ENCODE assay signal across 7 mouse cellular contexts in genomic region chr17:15829198-15830170, GRCm38 (mm10). TPM values are rescaled to one million over a fixed set of nuclear protein-coding genes. Genes with fewer than 3 reads are reported as not detected.
A peak's percentile ranks its signal among the peaks of the same experiment; 100 is the strongest.
DNase-seq lines count a peak whose midpoint lies in the region; ATAC-seq and TF ChIP-seq lines count a peak whose summit lies in the region.

No protein-coding gene starts in this region.

- no peak overlapping the region for H3K27ac ChIP-seq in thymus, adult 2 months (ENCODE audit: control insufficient read depth, insufficient read depth, low read length)
- H3K27ac ChIP-seq in forebrain, embryonic 13.5 days, result peak overlapping the region; percentile 88
- peak overlapping the region; percentile 96 for H3K27ac ChIP-seq in hindbrain, embryonic 11.5 days (ENCODE audit: low read depth, low read length)
- H3K27ac ChIP-seq in midbrain, embryonic 12.5 days (replicated peaks), result peak overlapping the region; percentile 94

- H3K4me1 ChIP-seq in thymus, adult 2 months (replicated peaks; ENCODE audit: control insufficient read depth, insufficient read depth, low read length), result peaks cover 21% of the 10 kb centered on the region
- H3K4me1 ChIP-seq in forebrain, embryonic 13.5 days, result peaks cover 46% of the 10 kb centered on the region
- H3K4me1 ChIP-seq in hindbrain, embryonic 11.5 days (replicated peaks; ENCODE audit: control insufficient read depth, insufficient read depth, low read length), result 0 out of 2 replicates have a peak, but pooled peaks cover 3% of the 10 kb centered on the region
- H3K4me1 ChIP-seq in midbrain, embryonic 12.5 days, result peaks cover 35% of the 10 kb centered on the region

- H3K4me2 ChIP-seq in forebrain, embryonic 13.5 days, result peak overlapping the region; percentile 85
- H3K4me2 ChIP-seq in hindbrain, embryonic 11.5 days (replicated peaks; ENCODE audit: low read depth, low read length), result peak overlapping the region; percentile 74
- peak overlapping the region; percentile 77 for H3K4me2 ChIP-seq in midbrain, embryonic 12.5 days (replicated peaks)

- DNase-seq in thymus, adult 2 months, result no peak
- DNase-seq in thymus, postnatal 0 days (ENCODE audit: low spot score), result no peak
- DNase-seq in hindbrain, embryonic 11.5 days (ENCODE audit: low spot score), result peak; percentile 65
- DNase-seq in layer of hippocampus, adult 8-10 months (ENCODE audit: low spot score in 2 of 2), result no peak
- DNase-seq in c-Kit-positive CD71-positive TER-119-positive erythroid progenitor cells, embryonic 14.5 days (ENCODE audit: low spot score), result no peak

- H3K4me3 ChIP-seq in thymus, adult 2 months (ENCODE audit: control insufficient read depth, insufficient read depth, low read length), result peak overlapping the region; percentile 42; the same call in 1 of the 2 replicates
- H3K4me3 ChIP-seq in forebrain, embryonic 13.5 days, result peak overlapping the region; percentile 70
- peak overlapping the region; percentile 64 for H3K4me3 ChIP-seq in hindbrain, embryonic 11.5 days (ENCODE audit: low read depth, low read length)
- peak overlapping the region; percentile 70 for H3K4me3 ChIP-seq in midbrain, embryonic 12.5 days

- ATAC-seq in forebrain, embryonic 13.5 days, result no peak
- no peak for ATAC-seq in hindbrain, embryonic 11.5 days (ENCODE audit: low FRiP score)
- ATAC-seq in midbrain, embryonic 12.5 days (ENCODE audit: low FRiP score, low read depth), result no peak

- H3K27me3 ChIP-seq in thymus, adult 2 months (ENCODE audit: control insufficient read depth, insufficient read depth, low read length), result peaks cover 16% of the 10 kb centered on the region
- H3K27me3 ChIP-seq in forebrain, embryonic 13.5 days, result no peaks in the 10 kb centered on the region
- H3K27me3 ChIP-seq in hindbrain, embryonic 11.5 days (ENCODE audit: control insufficient read depth, insufficient read depth, low read length), result no peaks in the 10 kb centered on the region
- H3K27me3 ChIP-seq in midbrain, embryonic 12.5 days, result no peaks in the 10 kb centered on the region

- no peak for TF ChIP-seq CTCF in thymus, adult 2 months (IDR thresholded peaks at IDR 0.05; ENCODE audit: borderline replicate concordance, control insufficient read depth, extremely low read depth, insufficient read depth, low read length, poor library complexity)

- TF ChIP-seq POLR2A in thymus, adult 2 months (IDR thresholded peaks at IDR 0.05; ENCODE audit: control insufficient read depth, extremely low read depth, insufficient read depth, low read length, poor library complexity), result no peak

- no peaks in the 10 kb centered on the region for H3K9me3 ChIP-seq in forebrain, embryonic 13.5 days (replicated peaks)
- no peaks in the 10 kb centered on the region for H3K9me3 ChIP-seq in hindbrain, embryonic 11.5 days (ENCODE audit: control insufficient read depth, low read length)
- H3K9me3 ChIP-seq in midbrain, embryonic 12.5 days, result no peaks in the 10 kb centered on the region

- WGBS in thymus, adult 2 months, result 5% methylated on average over 20 of the region's 20 CpGs
- WGBS in forebrain, embryonic 13.5 days, result 1% methylated on average over 20 of the region's 20 CpGs
- WGBS in hindbrain, embryonic 11.5 days, result 1% methylated on average over 20 of the region's 20 CpGs
- WGBS in midbrain, embryonic 12.5 days, result under 1% methylated on average over 20 of the region's 20 CpGs

- H3K9ac ChIP-seq in forebrain, embryonic 13.5 days, result peak overlapping the region; percentile 86
- H3K9ac ChIP-seq in hindbrain, embryonic 11.5 days (ENCODE audit: low read depth, low read length), result peak overlapping the region; percentile 91
- peak overlapping the region; percentile 84 for H3K9ac ChIP-seq in midbrain, embryonic 12.5 days (replicated peaks)

- no peaks in the 10 kb centered on the region for H3K36me3 ChIP-seq in thymus, adult 2 months (ENCODE audit: control insufficient read depth, insufficient read depth, low read length)
- no peaks in the 10 kb centered on the region for H3K36me3 ChIP-seq in forebrain, embryonic 13.5 days (ENCODE audit: poor library complexity, severe bottlenecking)
- no peaks in the 10 kb centered on the region for H3K36me3 ChIP-seq in hindbrain, embryonic 11.5 days (ENCODE audit: control insufficient read depth, insufficient read depth, low read length)
- no peaks in the 10 kb centered on the region for H3K36me3 ChIP-seq in midbrain, embryonic 12.5 days

RNA-seq across cellular contexts. Expression of gene Rgmb, which starts 1.4 kb away (rescaled TPM):
- 16.5 and 23.3 TPM in 2 replicates for polyA plus RNA-seq in thymus, adult 2 months (2012; rRNA removed)
- polyA plus RNA-seq in thymus, postnatal 0 days (2015; fragmentation: Nextera tagmentation; extraction: Ambion mirVana), result 3.5 and 4.2 TPM in 2 replicates
- polyA plus RNA-seq in forebrain, embryonic 13.5 days (2015; fragmentation: Nextera tagmentation; extraction: Ambion mirVana), result 39.2 and 44.4 TPM in 2 replicates
- polyA plus RNA-seq in hindbrain, embryonic 11.5 days (2014; fragmentation: Nextera tagmentation; extraction: Ambion mirVana), result 102 and 107 TPM in 2 replicates
- polyA plus RNA-seq in midbrain, embryonic 12.5 days (2016; fragmentation: Nextera tagmentation; extraction: Ambion mirVana), result 101 and 124 TPM in 2 replicates
- 10 to 100 TPM; 71.9 to 79.8 (median 75.3) TPM for total RNA-seq in layer of hippocampus, adult 8-10 months (2022)
